Mouse (Mus musculus): ENCODE measurements at regions not wholly inside any gene's neighbourhood (a gene's known extent, or its start where the extent isn't known, plus 50 kb on each side); places are given as distances from the start of the nearest gene placed in this dataset.

GRCm38 (mm10) chr1:7388627-7389026 is 2580.9 kb downstream of the Gm37988 start:
- TF ChIP-seq CTCF (IDR thresholded peaks at IDR 0.05; ENCODE audit: low read depth) = no peak
- TF ChIP-seq EP300 (IDR thresholded peaks at IDR 0.05; ENCODE audit: low read depth) = no peak
